Mouse (Mus musculus) embryonic facial prominence, embryonic 14.5 days (tissue): ENCODE results near the gene Tmco4. TPM values are rescaled to one million over a fixed set of nuclear protein-coding genes. Genes with fewer than 3 reads are reported as not detected.
A peak's percentile ranks its signal among the peaks of the same experiment; 100 is the strongest.

ENCODE experiments used
- ATAC-seq: fragments of 200-750 bp; cut with Nextera tagmentation; 2 replicates; pipeline ENCODE4 v1.8.0; 2017; ENCODE audit warnings: low read depth, moderate number of reproducible peaks, moderate TSS enrichment
- DNase-seq: peaks from one replicate; pipeline ENCODE4 v3.0.0-alpha.2; 2015; ENCODE audit warnings: low spot score
- H3K27ac ChIP-seq: fragments of 300-500 bp; sonication (generic); replicated peaks from 2 replicates; pipeline ENCODE4 v1.5.1; 2014; ENCODE audit warnings: low read depth, mild to moderate bottlenecking, low read length, moderate library complexity
- H3K27me3 ChIP-seq: fragments of 300-500 bp; sonication (generic); replicated peaks from 2 replicates; pipeline ENCODE4 v1.6.1; 2014; ENCODE audit warnings: low read length; ENCODE audit not compliant: control insufficient read depth, insufficient read depth
- H3K36me3 ChIP-seq: fragments of 300-500 bp; sonication (generic); 2 replicates; pipeline ENCODE4 v1.6.1; 2014; ENCODE audit warnings: low read length, mixed read lengths; ENCODE audit not compliant: control insufficient read depth, insufficient read depth
- H3K4me1 ChIP-seq: fragments of 300-500 bp; sonication (generic); 2 replicates; pipeline ENCODE4 v1.6.1; 2014; ENCODE audit warnings: antibody characterized with exemption, low read length; ENCODE audit not compliant: control insufficient read depth, insufficient read depth
- H3K4me2 ChIP-seq: fragments of 300-500 bp; sonication (generic); 2 replicates; pipeline ENCODE4 v1.6.1; 2014; ENCODE audit warnings: low read depth, mild to moderate bottlenecking, low read length, moderate library complexity, mixed read lengths
- H3K4me3 ChIP-seq: fragments of 300-500 bp; sonication (generic); 2 replicates; pipeline ENCODE4 v1.5.1; 2014; ENCODE audit warnings: low read depth, mild to moderate bottlenecking, low read length
- H3K9ac ChIP-seq: fragments of 300-500 bp; sonication (generic); 2 replicates; pipeline ENCODE4 v1.6.1; 2014; ENCODE audit warnings: low read depth, mild to moderate bottlenecking, low read length, moderate library complexity, mixed read lengths
- H3K9me3 ChIP-seq: fragments of 300-500 bp; sonication (generic); 2 replicates; pipeline ENCODE4 v1.6.1; 2016; ENCODE audit warnings: low read length; ENCODE audit not compliant: control insufficient read depth
- WGBS: fragments of 180-500 bp; shearing (Covaris S2); extraction: QIAGEN DNeasy Blood & Tissue Kit; methylation state at CpG from one replicate; pipeline ENCODE4 v1.1.7; 2014; 5-methylcytosine and 5-hydroxymethylcytosine counted together
- polyA plus RNA-seq: library from polyadenylated mRNA; unstranded; fragments of >200 nt; fragmentation: Nextera tagmentation; extraction: Ambion mirVana; gene quantifications from 2 replicates; pipeline ENCODE4 v1.2.1, GENCODE M21; 2014

Tmco4 gene
- polyA plus RNA-seq, 1 experiment from 2014 or later = 3.8 TPM

- WGBS = 33% methylated on average over 15 of the region's 15 CpGs
- Histone ChIP-seq H3K27me3 (no peaks in the 10 kb centered on the region), H3K36me3 (no peaks in the 10 kb centered on the region), H3K9ac (no peak overlapping the region), H3K9me3 (no peaks in the 10 kb centered on the region), H3K4me1 (peaks cover 11% of the 10 kb centered on the region), H3K4me3 (peak overlapping the region; percentile 16; the same call in 1 of the 2 replicates), H3K4me2 (peak overlapping the region; percentile 26; the same call in 1 of the 2 replicates), H3K27ac (no peak overlapping the region)
- ATAC-seq (no peak), DNase-seq (peak; percentile 79)
Measured at GRCm38 (mm10) chr4:138943730-138944129, 29.0 kb upstream of the Tmco4 start.

- Histone ChIP-seq H3K36me3 (no peaks in the 10 kb centered on the region), H3K4me2 (no peak overlapping the region), H3K27me3 (no peaks in the 10 kb centered on the region), H3K4me3 (no peak overlapping the region), H3K27ac (no peak overlapping the region), H3K9ac (no peak overlapping the region), H3K9me3 (0 out of 2 replicates have a peak, but pooled peaks cover 6% of the 10 kb centered on the region), H3K4me1 (no peaks in the 10 kb centered on the region)
- ATAC-seq (no peak), DNase-seq (no peak)
- WGBS = 84% methylated on average over 2 of the region's 2 CpGs
Measured at GRCm38 (mm10) chr4:138948257-138948656, 24.4 kb upstream of the Tmco4 start.

GRCm38 (mm10) chr4:138958612-138959011, 14.1 kb upstream of the Tmco4 start:
- no peak for ATAC-seq
- WGBS = 82% methylated on average over 9 of the region's 9 CpGs
- Histone ChIP-seq H3K27ac (no peak overlapping the region), H3K9ac (no peak overlapping the region), H3K9me3 (no peaks in the 10 kb centered on the region), H3K4me3 (no peak overlapping the region), H3K4me1 (no peaks in the 10 kb centered on the region), H3K27me3 (no peaks in the 10 kb centered on the region), H3K4me2 (no peak overlapping the region), H3K36me3 (no peaks in the 10 kb centered on the region)
- no peak for DNase-seq

GRCm38 (mm10) chr4:138959120-138959519, 13.6 kb upstream of the Tmco4 start:
- ATAC-seq = no peak
- DNase-seq = no peak
- H3K4me3 ChIP-seq = no peak overlapping the region
- H3K9ac ChIP-seq = no peak overlapping the region
- no peak overlapping the region for H3K27ac ChIP-seq
- no peaks in the 10 kb centered on the region for H3K9me3 ChIP-seq
- no peaks in the 10 kb centered on the region for H3K27me3 ChIP-seq
- no peak overlapping the region for H3K4me2 ChIP-seq
- no peaks in the 10 kb centered on the region for H3K4me1 ChIP-seq
- WGBS = 82% methylated on average over 15 of the region's 15 CpGs
- no peaks in the 10 kb centered on the region for H3K36me3 ChIP-seq

- Histone ChIP-seq H3K27ac (no peak overlapping the region), H3K4me1 (no peaks in the 10 kb centered on the region), H3K36me3 (no peaks in the 10 kb centered on the region), H3K4me2 (no peak overlapping the region), H3K4me3 (no peak overlapping the region), H3K9me3 (no peaks in the 10 kb centered on the region), H3K9ac (no peak overlapping the region), H3K27me3 (no peaks in the 10 kb centered on the region)
- DNase-seq = no peak
- 73% methylated on average over 7 of the region's 7 CpGs for WGBS
- no peak for ATAC-seq
Measured at GRCm38 (mm10) chr4:138959926-138960325, 12.8 kb upstream of the Tmco4 start.

GRCm38 (mm10) chr4:138962719-138963118, 10.0 kb upstream of the Tmco4 start:
- no peaks in the 10 kb centered on the region for H3K9me3 ChIP-seq
- 83% methylated on average over 5 of the region's 5 CpGs for WGBS
- ATAC-seq (no peak), DNase-seq (no peak)
- H3K4me1 ChIP-seq = no peaks in the 10 kb centered on the region
- no peaks in the 10 kb centered on the region for H3K36me3 ChIP-seq
- H3K4me3 ChIP-seq = no peak overlapping the region
- H3K27ac ChIP-seq = no peak overlapping the region
- no peaks in the 10 kb centered on the region for H3K27me3 ChIP-seq
- no peak overlapping the region for H3K4me2 ChIP-seq
- no peak overlapping the region for H3K9ac ChIP-seq

- H3K27ac ChIP-seq = no peak overlapping the region
- H3K4me3 ChIP-seq = no peak overlapping the region
- H3K9me3 ChIP-seq = no peaks in the 10 kb centered on the region
- H3K4me1 ChIP-seq = no peaks in the 10 kb centered on the region
- H3K9ac ChIP-seq = no peak overlapping the region
- ATAC-seq (no peak), DNase-seq (no peak)
- no peaks in the 10 kb centered on the region for H3K36me3 ChIP-seq
- no peaks in the 10 kb centered on the region for H3K27me3 ChIP-seq
- no peak overlapping the region for H3K4me2 ChIP-seq
- WGBS = 72% methylated on average over 5 of the region's 5 CpGs
Measured at GRCm38 (mm10) chr4:138965871-138966270, 6.8 kb upstream of the Tmco4 start.

- no peak for ATAC-seq
- no peak within 1 kb of the TSS for H3K27ac ChIP-seq
- WGBS = 84% methylated on average over 13 of the region's 13 CpGs
- DNase-seq = no peak
- no peak within 1 kb of the TSS for H3K9ac ChIP-seq
- no peak within 1 kb of the TSS for H3K4me2 ChIP-seq
- H3K36me3 ChIP-seq = no peaks in the 10 kb centered on the region
- H3K4me1 ChIP-seq = peaks cover under 1% of the 10 kb centered on the region; the same call in 1 of the 2 replicates
- H3K4me3 ChIP-seq = no peak within 1 kb of the TSS
- no peaks in the 10 kb centered on the region for H3K9me3 ChIP-seq
- no peaks in the 10 kb centered on the region for H3K27me3 ChIP-seq
Measured at GRCm38 (mm10) chr4:138966866-138967265, 5.8 kb upstream of the Tmco4 start, which contains the start of gene Rnf186. TSS of gene Rnf186 (plus strand) at chr4:138967112.

- no peak overlapping the region for H3K4me3 ChIP-seq
- ATAC-seq (no peak), DNase-seq (no peak)
- H3K36me3 ChIP-seq = no peaks in the 10 kb centered on the region
- H3K9ac ChIP-seq = no peak overlapping the region
- no peak overlapping the region for H3K4me2 ChIP-seq
- 91% methylated on average over 5 of the region's 15 CpGs for WGBS
- peaks cover 7% of the 10 kb centered on the region; the same call in 1 of the 2 replicates for H3K4me1 ChIP-seq
- no peaks in the 10 kb centered on the region for H3K9me3 ChIP-seq
- H3K27me3 ChIP-seq = no peaks in the 10 kb centered on the region
- H3K27ac ChIP-seq = no peak overlapping the region
Measured at GRCm38 (mm10) chr4:138967485-138967884, 5.2 kb upstream of the Tmco4 start.
